Mouse (Mus musculus) kidney, postnatal 0 days (tissue): ENCODE data around the gene Hilpda. TPM values are rescaled to one million over a fixed set of nuclear protein-coding genes. Genes with fewer than 3 reads are reported as not detected.

Experiments
- ATAC-seq: fragments of 200-750 bp; cut with Nextera tagmentation; replicated peaks from 2 replicates; pipeline ENCODE4 v1.8.0; 2017; ENCODE audit warnings: low read depth, moderate number of reproducible peaks, moderate TSS enrichment, moderate library complexity; ENCODE audit not compliant: low FRiP score
- DNase-seq: peaks from one replicate; pipeline ENCODE4 v3.0.0-alpha.2; 2016; ENCODE audit warnings: low spot score
- H3K27ac ChIP-seq: fragments of 300-500 bp; sonication (generic); 2 replicates; pipeline ENCODE4 v1.5.1; 2014; ENCODE audit warnings: mild to moderate bottlenecking
- H3K27me3 ChIP-seq: fragments of 300-500 bp; sonication (generic); 2 replicates; pipeline ENCODE4 v1.6.1; 2014; ENCODE audit warnings: low read length, mixed read lengths; ENCODE audit not compliant: insufficient read depth
- H3K36me3 ChIP-seq: fragments of 300-500 bp; sonication (generic); 2 replicates; pipeline ENCODE4 v1.6.1; 2014; ENCODE audit warnings: low read length, mixed read lengths; ENCODE audit not compliant: insufficient read depth
- H3K4me1 ChIP-seq: fragments of 300-500 bp; sonication (generic); replicated peaks from 2 replicates; pipeline ENCODE4 v1.6.1; 2014; ENCODE audit warnings: antibody characterized with exemption, low read length, mixed read lengths; ENCODE audit not compliant: insufficient read depth
- H3K4me2 ChIP-seq: fragments of 300-500 bp; sonication (generic); 2 replicates; pipeline ENCODE4 v1.6.1; 2014; ENCODE audit warnings: mild to moderate bottlenecking, low read length, moderate library complexity, mixed read lengths
- H3K4me3 ChIP-seq: fragments of 300-500 bp; sonication (generic); replicated peaks from 2 replicates; pipeline ENCODE4 v1.5.1; 2014; ENCODE audit warnings: low read depth, low read length
- H3K9ac ChIP-seq: fragments of 300-500 bp; sonication (generic); 2 replicates; pipeline ENCODE4 v1.6.1; 2014; ENCODE audit warnings: low read depth, low read length
- H3K9me3 ChIP-seq: fragments of 300-500 bp; sonication (generic); replicated peaks from 2 replicates; pipeline ENCODE4 v1.6.1; 2016; ENCODE audit warnings: low read length, inconsistent platforms, mixed read lengths
- CTCF ChIP-seq: IDR thresholded peaks from 2 replicates; pipeline ENCODE4 v1.5.1; 2016; ENCODE audit warnings: antibody characterized with exemption, low read depth, mild to moderate bottlenecking, moderate library complexity
- WGBS: fragments of 180-500 bp; shearing (Covaris S2); extraction: QIAGEN DNeasy Blood & Tissue Kit; methylation state at CpG from one replicate; pipeline ENCODE4 v1.1.7; 2014; 5-methylcytosine and 5-hydroxymethylcytosine counted together
- polyA plus RNA-seq: library from polyadenylated mRNA; unstranded; fragments of >200 nt; fragmentation: Nextera tagmentation; extraction: Ambion mirVana; gene quantifications from 2 replicates; pipeline ENCODE4 v1.2.1, GENCODE M21; 2015

Hilpda gene
- polyA plus RNA-seq, 1 experiment from 2014 or later = 34.2 TPM

DNA sequence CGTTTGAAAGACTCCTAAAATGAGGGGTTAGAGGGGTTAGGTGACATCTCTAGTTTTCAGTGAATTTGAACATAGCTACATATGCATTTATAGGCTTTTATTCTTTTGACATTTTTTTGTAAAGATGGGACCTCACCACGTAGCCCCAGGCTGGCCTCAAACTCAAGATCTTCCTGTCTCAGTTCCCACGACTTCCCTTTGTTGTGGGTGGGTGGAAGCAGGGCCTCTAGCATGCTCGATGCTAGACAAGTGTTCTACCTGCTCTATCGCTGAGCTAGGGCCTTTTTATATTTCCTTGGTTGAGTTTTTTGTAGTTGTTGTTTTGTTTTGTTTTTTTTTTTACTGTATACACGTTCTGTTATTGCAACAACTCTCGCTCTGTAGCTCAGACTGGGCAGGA, 14.6 kb downstream of the Hilpda start:
- ATAC-seq (no peak), DNase-seq (no peak)
- no peaks in the 10 kb centered on the region for H3K27me3 ChIP-seq
- H3K4me3 ChIP-seq = no peak overlapping the region
- 82% methylated on average over 7 of the region's 7 CpGs for WGBS
- no peak overlapping the region for H3K4me2 ChIP-seq
- H3K9me3 ChIP-seq = no peaks in the 10 kb centered on the region
- H3K4me1 ChIP-seq = no peaks in the 10 kb centered on the region
- no peak overlapping the region for H3K27ac ChIP-seq
- no peak for TF ChIP-seq CTCF
- no peak overlapping the region for H3K9ac ChIP-seq
- no peaks in the 10 kb centered on the region for H3K36me3 ChIP-seq

- no peaks in the 10 kb centered on the region for H3K27me3 ChIP-seq
- H3K27ac ChIP-seq = peak overlapping the region; percentile 44; the same call in 1 of the 2 replicates
- no peak for TF ChIP-seq CTCF
- H3K4me1 ChIP-seq = no peaks in the 10 kb centered on the region
- ATAC-seq (peak; percentile 46; the same call in 1 of the 2 replicates), DNase-seq (peak; percentile 45)
- WGBS = 25% methylated on average over 6 of the region's 6 CpGs
- H3K36me3 ChIP-seq = no peaks in the 10 kb centered on the region
- no peaks in the 10 kb centered on the region for H3K9me3 ChIP-seq
- no peak overlapping the region for H3K9ac ChIP-seq
- no peak overlapping the region for H3K4me3 ChIP-seq
- no peak overlapping the region for H3K4me2 ChIP-seq
Measured at GRCm38 (mm10) chr6:29287481-29287880, 15.2 kb downstream of the Hilpda start.

- H3K4me1 ChIP-seq = no peaks in the 10 kb centered on the region
- no peaks in the 10 kb centered on the region for H3K27me3 ChIP-seq
- H3K9me3 ChIP-seq = no peaks in the 10 kb centered on the region
- WGBS = 35% methylated on average over 5 of the region's 5 CpGs
- H3K27ac ChIP-seq = peak overlapping the region; percentile 44; the same call in 1 of the 2 replicates
- H3K36me3 ChIP-seq = no peaks in the 10 kb centered on the region
- no peak overlapping the region for H3K9ac ChIP-seq
- no peak overlapping the region for H3K4me2 ChIP-seq
- DNase-seq = peak; percentile 75
- TF ChIP-seq CTCF = no peak
- no peak overlapping the region for H3K4me3 ChIP-seq
- no peak; the same call in 1 of the 2 replicates for ATAC-seq
Measured at GRCm38 (mm10) chr6:29287944-29288343, 15.7 kb downstream of the Hilpda start.

DNA sequence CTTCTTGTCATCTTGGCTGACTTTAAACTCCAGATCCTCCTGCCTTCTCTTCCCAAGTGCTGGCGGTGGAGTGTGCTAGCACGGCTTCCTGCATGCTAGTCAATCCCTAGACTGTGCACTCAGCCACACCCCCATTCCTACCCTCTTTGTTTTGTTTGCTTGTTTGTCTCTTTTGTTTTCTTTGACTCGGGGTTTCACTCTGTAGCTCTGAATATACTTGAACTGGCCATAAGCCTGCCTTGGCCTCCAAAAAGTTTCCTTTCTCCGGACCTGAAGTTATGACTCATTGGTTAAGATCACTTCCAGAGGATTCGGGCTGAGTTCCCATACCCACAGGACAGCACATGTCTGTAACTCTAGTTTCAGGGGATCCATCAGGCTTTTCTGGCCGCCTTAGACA, 16.4 kb downstream of the Hilpda start:
- WGBS = 60% methylated on average over 6 of the region's 6 CpGs
- Histone ChIP-seq H3K4me3 (no peak overlapping the region), H3K4me1 (no peaks in the 10 kb centered on the region), H3K9ac (no peak overlapping the region), H3K9me3 (no peaks in the 10 kb centered on the region), H3K36me3 (no peaks in the 10 kb centered on the region), H3K27me3 (no peaks in the 10 kb centered on the region), H3K27ac (no peak overlapping the region), H3K4me2 (no peak overlapping the region)
- ATAC-seq (no peak), DNase-seq (no peak)
- no peak for TF ChIP-seq CTCF

DNA sequence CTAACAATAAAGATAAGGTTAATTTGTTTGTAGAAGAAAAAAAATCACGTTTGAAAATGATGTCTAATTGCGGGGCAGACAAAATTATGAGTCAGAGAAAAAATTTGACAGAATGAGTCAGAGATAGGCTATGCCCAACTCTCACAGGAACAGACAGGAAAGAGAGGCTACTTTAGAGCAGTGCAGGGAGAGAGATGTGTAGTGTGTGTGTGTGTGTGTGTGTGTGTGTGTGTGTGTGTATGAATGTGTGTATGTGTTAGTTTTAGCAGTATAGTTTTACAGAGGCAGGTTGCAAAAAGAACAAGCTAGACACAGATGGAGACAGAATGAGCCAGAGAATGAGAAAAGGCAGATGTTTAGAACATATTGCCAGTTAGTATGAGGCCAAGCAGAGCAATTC, 26.8 kb downstream of the Hilpda start:
- Histone ChIP-seq H3K27me3 (no peaks in the 10 kb centered on the region), H3K4me3 (no peak overlapping the region), H3K4me2 (no peak overlapping the region), H3K4me1 (no peaks in the 10 kb centered on the region), H3K9ac (no peak overlapping the region), H3K36me3 (no peaks in the 10 kb centered on the region), H3K27ac (no peak overlapping the region), H3K9me3 (no peaks in the 10 kb centered on the region)
- ATAC-seq = no peak
- 57% methylated on average over 2 of the region's 2 CpGs for WGBS
- no peak for DNase-seq
- TF ChIP-seq CTCF = no peak

DNA sequence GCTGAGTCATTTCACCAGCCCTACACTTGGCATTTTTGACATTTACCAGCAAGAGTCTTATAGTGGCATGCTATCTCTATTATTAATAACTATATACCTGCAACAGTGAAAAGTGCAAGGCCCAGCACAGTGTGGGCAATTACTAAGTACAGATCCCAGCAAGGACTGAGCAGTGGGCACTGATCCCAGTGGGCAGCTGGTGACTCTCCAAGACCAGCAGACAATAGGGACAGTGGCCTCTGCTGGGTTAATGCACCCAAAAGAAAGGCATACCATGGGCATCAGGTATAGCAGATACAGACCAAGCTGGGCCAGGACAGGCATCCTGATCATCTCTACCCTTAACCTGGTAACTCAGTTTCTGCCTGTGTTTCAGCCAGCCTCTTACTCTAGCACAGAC, 31.0 kb downstream of the Hilpda start:
- ATAC-seq = no peak
- Histone ChIP-seq H3K27ac (no peak overlapping the region), H3K9me3 (no peaks in the 10 kb centered on the region), H3K27me3 (no peaks in the 10 kb centered on the region), H3K4me3 (no peak overlapping the region), H3K9ac (no peak overlapping the region), H3K4me1 (no peaks in the 10 kb centered on the region), H3K4me2 (no peak overlapping the region), H3K36me3 (no peaks in the 10 kb centered on the region)
- DNase-seq = no peak
- no peak for TF ChIP-seq CTCF

DNA sequence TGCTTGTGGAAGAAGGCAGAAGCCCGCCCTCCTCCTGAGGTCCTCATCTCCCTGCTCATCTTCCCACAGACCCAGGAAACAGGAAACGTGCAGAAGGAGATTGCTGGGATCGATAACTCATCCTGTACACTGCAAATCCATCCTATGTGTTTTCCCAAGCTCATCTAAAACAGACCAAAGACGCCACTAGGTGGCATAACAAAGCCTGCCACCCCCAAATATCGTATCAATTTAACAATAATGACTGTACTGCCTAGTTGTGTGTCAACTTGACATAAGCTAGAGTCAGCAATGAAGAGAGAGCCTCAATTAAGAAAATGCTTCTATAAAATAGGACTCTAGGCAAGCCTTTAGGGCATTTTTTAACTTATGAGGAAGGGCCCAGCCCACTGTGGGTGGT, 31.4 kb downstream of the Hilpda start:
- H3K36me3 ChIP-seq = no peaks in the 10 kb centered on the region
- H3K9me3 ChIP-seq = no peaks in the 10 kb centered on the region
- 40% methylated on average over 5 of the region's 5 CpGs for WGBS
- H3K9ac ChIP-seq = no peak overlapping the region
- ATAC-seq (no peak), DNase-seq (peak; percentile 8)
- TF ChIP-seq CTCF = peak; percentile 45; the same call in 1 of the 2 replicates
- H3K27ac ChIP-seq = no peak overlapping the region
- H3K4me1 ChIP-seq = no peaks in the 10 kb centered on the region
- H3K27me3 ChIP-seq = no peaks in the 10 kb centered on the region
- no peak overlapping the region for H3K4me2 ChIP-seq
- no peak overlapping the region for H3K4me3 ChIP-seq
